ENCODE assay signal across 23 mouse cellular contexts in the genomic region with DNA sequence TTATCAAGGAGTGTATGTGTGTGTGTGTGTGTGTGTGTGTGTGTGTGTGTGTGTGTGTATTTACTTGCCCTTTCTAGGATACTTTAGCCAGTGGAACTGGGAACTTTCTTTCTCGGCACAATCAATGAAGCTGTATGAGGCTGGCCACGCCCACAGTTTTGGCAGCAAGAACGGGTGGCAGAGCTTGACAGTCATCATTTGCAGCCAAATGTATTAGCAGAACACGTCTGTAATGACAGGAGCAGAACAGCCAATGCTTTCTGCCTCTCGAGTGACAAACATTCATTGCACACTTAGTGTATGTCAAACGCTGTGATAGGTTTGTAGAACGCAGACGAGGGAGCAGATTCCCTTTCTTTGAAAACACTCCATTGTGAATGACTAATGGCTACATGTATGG.
DNase-seq lines count a peak whose midpoint lies in the region; ATAC-seq and TF ChIP-seq lines count a peak whose summit lies in the region.
"Had no signal": no experiment of that assay in that cellular context is flagged by ENCODE, and none has a peak within 500 bp of the region (broad histone marks: within the 10 kb centered on the region; RNA-seq: fewer than 3 reads in every experiment).

No protein-coding gene starts in this region.

- H3K9ac ChIP-seq in forebrain, embryonic 15.5 days (replicated peaks), result no peak overlapping the region
- H3K9ac ChIP-seq in forebrain, embryonic 12.5 days, result no peak overlapping the region
- no peak overlapping the region for H3K9ac ChIP-seq in forebrain, embryonic 16.5 days (replicated peaks; ENCODE audit: low read depth, low read length)
- H3K9ac ChIP-seq: embryonic facial prominence, embryonic 15.5 days; heart, embryonic 15.5 days; hindbrain, embryonic 14.5 days; intestine, embryonic 15.5 days had no signal

- peaks cover 30% of the 10 kb centered on the region for H3K4me1 ChIP-seq in forebrain, embryonic 15.5 days
- peaks cover 14% of the 10 kb centered on the region for H3K4me1 ChIP-seq in forebrain, embryonic 12.5 days
- peaks cover 18% of the 10 kb centered on the region for H3K4me1 ChIP-seq in forebrain, embryonic 16.5 days (replicated peaks; ENCODE audit: control insufficient read depth, insufficient read depth, low read length)
- H3K4me1 ChIP-seq in limb, embryonic 10.5 days, result peaks cover 17% of the 10 kb centered on the region
- H3K4me1 ChIP-seq: embryonic facial prominence, embryonic 15.5 days; heart, embryonic 15.5 days; intestine, embryonic 15.5 days had no signal

- no peak for TF ChIP-seq CTCF in layer of hippocampus, adult 2 months (conservative IDR thresholded peaks at IDR 0.05)

- ATAC-seq in forebrain, embryonic 15.5 days (replicated peaks), result peak; percentile 63
- ATAC-seq in forebrain, embryonic 12.5 days (ENCODE audit: low FRiP score), result no peak
- peak; percentile 61 for ATAC-seq in forebrain, embryonic 16.5 days
- ATAC-seq: activated CD4-positive, CD25-positive, alpha-beta regulatory T cell, adult 4 months; intestine, embryonic 15.5 days; Patski had no signal

- H3K4me3 ChIP-seq in forebrain, embryonic 15.5 days, result no peak overlapping the region
- H3K4me3 ChIP-seq in forebrain, embryonic 12.5 days (replicated peaks), result no peak overlapping the region
- no peak overlapping the region for H3K4me3 ChIP-seq in forebrain, embryonic 16.5 days (replicated peaks; ENCODE audit: low read length)
- no peak overlapping the region for H3K4me3 ChIP-seq in layer of hippocampus, adult 2 months
- no peak overlapping the region for H3K4me3 ChIP-seq in limb, embryonic 10.5 days
- H3K4me3 ChIP-seq: embryonic facial prominence, embryonic 15.5 days; erythroblast, embryonic 14.5 days; heart, adult 2 months; heart, embryonic 15.5 days; intestine, embryonic 15.5 days had no signal

- H3K27ac ChIP-seq in forebrain, embryonic 15.5 days (replicated peaks), result no peak overlapping the region
- no peak overlapping the region for H3K27ac ChIP-seq in forebrain, embryonic 12.5 days
- H3K27ac ChIP-seq in forebrain, embryonic 16.5 days (ENCODE audit: low read length), result no peak overlapping the region
- no peak overlapping the region for H3K27ac ChIP-seq in layer of hippocampus, adult 2 months
- no peak overlapping the region for H3K27ac ChIP-seq in limb, embryonic 10.5 days
- H3K27ac ChIP-seq: embryonic facial prominence, embryonic 15.5 days; heart, adult 2 months; heart, embryonic 15.5 days; hindbrain, embryonic 14.5 days; intestine, embryonic 15.5 days had no signal

- no peaks in the 10 kb centered on the region for H3K9me3 ChIP-seq in forebrain, embryonic 15.5 days
- H3K9me3 ChIP-seq in forebrain, embryonic 12.5 days, result no peaks in the 10 kb centered on the region
- H3K9me3 ChIP-seq in forebrain, embryonic 16.5 days (ENCODE audit: control insufficient read depth, low read length), result no peaks in the 10 kb centered on the region
- no peaks in the 10 kb centered on the region for H3K9me3 ChIP-seq in limb, embryonic 10.5 days (replicated peaks)
- H3K9me3 ChIP-seq: embryonic facial prominence, embryonic 15.5 days; heart, embryonic 15.5 days; intestine, embryonic 15.5 days had no signal

- no peaks in the 10 kb centered on the region for H3K36me3 ChIP-seq in forebrain, embryonic 15.5 days
- no peaks in the 10 kb centered on the region for H3K36me3 ChIP-seq in forebrain, embryonic 12.5 days (replicated peaks)
- no peaks in the 10 kb centered on the region for H3K36me3 ChIP-seq in forebrain, embryonic 16.5 days (ENCODE audit: control insufficient read depth, insufficient read depth)
- no peaks in the 10 kb centered on the region for H3K36me3 ChIP-seq in limb, embryonic 10.5 days
- H3K36me3 ChIP-seq: embryonic facial prominence, embryonic 15.5 days; heart, embryonic 15.5 days; intestine, embryonic 15.5 days had no signal

- DNase-seq in layer of hippocampus, adult 2 months (ENCODE audit: low spot score in 2 of 2), result peak; percentile 30
- DNase-seq in layer of hippocampus, postnatal 10 days (ENCODE audit: low spot score in 2 of 2), result peak; percentile 34 to 52
- DNase-seq in frontal cortex, postnatal 10 days (ENCODE audit: low spot score in 2 of 2), result no peak
- DNase-seq in limb, embryonic 10.5 days (ENCODE audit: low spot score), result no peak
- DNase-seq: adrenal gland, postnatal 14 days; cerebellum, adult 18-20 months; cerebellum, adult 9-11 months; embryo, embryonic 11 days; gastrocnemius, postnatal 14 days; heart, adult 2 months; heart, postnatal 14 days had no signal

- no peak overlapping the region for H3K4me2 ChIP-seq in forebrain, embryonic 15.5 days (replicated peaks)
- no peak overlapping the region for H3K4me2 ChIP-seq in forebrain, embryonic 12.5 days
- H3K4me2 ChIP-seq in forebrain, embryonic 16.5 days (ENCODE audit: low read length), result no peak overlapping the region
- H3K4me2 ChIP-seq: embryonic facial prominence, embryonic 15.5 days; heart, embryonic 11.5 days; heart, embryonic 15.5 days; hindbrain, embryonic 14.5 days; intestine, embryonic 15.5 days had no signal

- no peaks in the 10 kb centered on the region for H3K27me3 ChIP-seq in forebrain, embryonic 15.5 days
- no peaks in the 10 kb centered on the region for H3K27me3 ChIP-seq in forebrain, embryonic 12.5 days
- no peaks in the 10 kb centered on the region; the same call in 1 of the 2 replicates for H3K27me3 ChIP-seq in forebrain, embryonic 16.5 days (replicated peaks; ENCODE audit: control insufficient read depth, insufficient read depth, low read length)
- no peaks in the 10 kb centered on the region for H3K27me3 ChIP-seq in limb, embryonic 10.5 days (ENCODE audit: low read depth, poor library complexity, severe bottlenecking)
- H3K27me3 ChIP-seq: CH12.LX; embryonic facial prominence, embryonic 15.5 days; heart, embryonic 15.5 days; intestine, embryonic 15.5 days had no signal

- 34% methylated on average over 8 of the region's 8 CpGs for WGBS in forebrain, embryonic 15.5 days
- WGBS in forebrain, embryonic 12.5 days, result 67% methylated on average over 8 of the region's 8 CpGs
- WGBS in forebrain, embryonic 16.5 days, result 36% methylated on average over 8 of the region's 8 CpGs
- WGBS in limb, embryonic 10.5 days, result 83% methylated on average over 8 of the region's 8 CpGs

Comparison
In these comparisons a context has a peak if more than half of its experiments do, and no peak if none do; other contexts are left out.
1. DNase-seq: peak in layer of hippocampus, adult 2 months (2 of 2) and layer of hippocampus, postnatal 10 days (2 of 2); none in frontal cortex, postnatal 10 days (0 of 2) and limb, embryonic 10.5 days (single experiment).